Mouse (Mus musculus) mouse embryonic stem cell (cell line): Measurements from ENCODE around the gene Col23a1.

Experiments used
- in situ Hi-C, 2 experiments: fragments of 300-500 bp; cut with MboI; formaldehyde crosslinking; loops; 1 replicate in 1 of 2; 3 replicates in 1 of 2; pipeline ENCODE4 v1.14.3; 2019 to 2020; ENCODE audit warnings: low sequenced_read_pairs in 2 of 2, low pct_unique_long_range_greater_than_20kb in 1 of 2, mixed read lengths in 1 of 2; ENCODE audit not compliant: unreplicated experiment in 1 of 2

The Col23a1 gene

DNA sequence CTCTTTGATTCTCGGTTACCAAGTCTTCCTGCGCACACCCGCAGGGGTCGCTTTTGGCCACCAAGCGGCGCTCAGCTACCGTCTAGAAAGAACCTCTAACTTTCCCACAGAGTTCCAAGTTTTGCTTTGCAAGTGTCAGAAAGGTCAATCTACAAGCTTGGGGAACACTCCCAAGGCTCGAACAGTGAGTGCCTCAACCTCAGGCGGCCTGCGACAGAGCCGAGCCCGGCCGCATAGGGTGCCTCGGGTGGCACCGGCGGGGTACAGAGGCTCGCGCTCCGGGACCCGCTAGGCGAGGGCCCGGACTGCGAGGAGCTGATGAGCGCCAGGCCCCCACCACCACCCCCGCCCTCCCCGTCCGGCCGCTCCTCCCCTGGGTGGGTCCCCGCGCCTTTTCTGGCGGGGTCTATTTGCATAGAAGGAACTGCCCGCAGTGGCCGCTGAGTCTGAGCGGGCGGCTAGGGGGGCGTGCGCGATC, at the start of gene Col23a1:
Gene Col23a1 (plus strand): TSS at position 357 of the 478 bp plus-strand sequence.
- in situ Hi-C loops, result loop anchor here (5.0 kb wide), 2 partner anchors 243 to 248 kb away; no protein-coding TSS in a partner anchor

DNA sequence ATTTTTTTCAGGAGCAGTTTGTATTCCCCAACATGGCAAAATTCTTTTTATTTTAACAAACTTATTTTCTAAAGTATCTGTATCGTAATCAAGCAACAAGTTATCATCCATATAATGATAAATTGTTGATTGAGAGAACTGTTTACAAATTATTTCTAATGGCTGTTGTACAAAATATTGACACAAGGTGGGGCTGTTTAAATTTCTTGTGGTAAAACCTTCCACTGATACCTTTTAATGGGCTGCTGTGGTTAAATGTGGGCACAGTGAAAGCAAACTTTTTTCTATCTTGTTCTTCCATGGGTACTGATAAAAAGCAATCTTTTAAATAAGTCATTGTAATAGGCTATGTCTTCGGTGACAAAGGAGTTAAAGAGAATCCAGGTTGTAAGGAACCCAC, 46.8 kb upstream of the Col23a1 start:
- in situ Hi-C loops, result no loop called here

DNA sequence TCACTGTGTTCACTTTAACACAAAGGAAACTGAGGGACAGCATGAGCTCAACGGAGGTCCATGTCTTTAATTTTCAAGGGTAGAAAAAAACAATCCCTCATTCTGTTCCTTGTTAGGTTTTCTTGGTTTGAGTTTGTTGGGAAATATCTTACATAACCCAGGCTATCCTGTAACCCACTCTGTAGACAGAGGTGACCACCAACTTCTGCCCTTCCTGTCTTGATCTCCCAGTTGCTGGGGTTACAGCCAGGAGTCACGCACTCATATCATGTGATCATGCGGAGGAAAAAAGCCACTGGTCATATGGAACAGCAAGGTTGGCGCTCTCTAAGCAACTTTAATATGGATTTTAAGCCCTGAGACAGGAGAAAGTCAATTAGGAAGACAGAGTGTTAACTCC, 32.7 kb upstream of the Col23a1 start:
- in situ Hi-C loops, result loop anchor here in 1 of 2 experiments (25.0 kb wide), 1 partner anchor 320 kb away; the partner anchor contains the start of genes 4933414I15Rik and Zfp354b

DNA sequence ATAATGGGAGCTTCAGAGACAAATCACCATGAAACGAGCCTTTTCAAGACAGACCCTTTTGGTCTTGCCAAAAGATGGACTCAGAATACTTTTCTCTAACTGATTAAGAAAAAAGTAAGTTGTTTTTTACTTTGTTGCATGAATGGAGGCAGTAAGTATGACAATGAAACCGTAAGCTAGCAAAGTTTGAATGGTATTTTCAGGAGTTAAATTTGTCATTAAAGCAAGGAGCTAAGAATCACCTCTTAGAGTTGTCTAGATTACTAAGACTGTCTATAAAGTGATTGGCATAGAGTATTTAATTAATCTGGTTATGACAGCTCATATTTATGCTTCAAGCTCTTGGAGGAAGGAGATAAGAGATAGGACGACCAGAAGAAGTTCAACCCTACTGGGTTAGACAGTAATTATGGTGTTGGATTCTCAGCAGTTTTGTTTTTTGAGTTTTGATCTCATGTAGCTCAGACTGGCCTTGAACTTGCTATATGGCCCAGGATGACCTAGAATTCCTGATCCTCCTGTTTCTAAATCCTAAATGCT, 28.0 kb upstream of the Col23a1 start, which contains the start of gene Clk4:
Gene Clk4 (plus strand): TSS at position 51 of the 540 bp plus-strand sequence.
- in situ Hi-C loops, result loop anchor here in 1 of 2 experiments (25.0 kb wide), 1 partner anchor 324 kb away; the partner anchor contains the start of genes 4933414I15Rik and Zfp354b

DNA sequence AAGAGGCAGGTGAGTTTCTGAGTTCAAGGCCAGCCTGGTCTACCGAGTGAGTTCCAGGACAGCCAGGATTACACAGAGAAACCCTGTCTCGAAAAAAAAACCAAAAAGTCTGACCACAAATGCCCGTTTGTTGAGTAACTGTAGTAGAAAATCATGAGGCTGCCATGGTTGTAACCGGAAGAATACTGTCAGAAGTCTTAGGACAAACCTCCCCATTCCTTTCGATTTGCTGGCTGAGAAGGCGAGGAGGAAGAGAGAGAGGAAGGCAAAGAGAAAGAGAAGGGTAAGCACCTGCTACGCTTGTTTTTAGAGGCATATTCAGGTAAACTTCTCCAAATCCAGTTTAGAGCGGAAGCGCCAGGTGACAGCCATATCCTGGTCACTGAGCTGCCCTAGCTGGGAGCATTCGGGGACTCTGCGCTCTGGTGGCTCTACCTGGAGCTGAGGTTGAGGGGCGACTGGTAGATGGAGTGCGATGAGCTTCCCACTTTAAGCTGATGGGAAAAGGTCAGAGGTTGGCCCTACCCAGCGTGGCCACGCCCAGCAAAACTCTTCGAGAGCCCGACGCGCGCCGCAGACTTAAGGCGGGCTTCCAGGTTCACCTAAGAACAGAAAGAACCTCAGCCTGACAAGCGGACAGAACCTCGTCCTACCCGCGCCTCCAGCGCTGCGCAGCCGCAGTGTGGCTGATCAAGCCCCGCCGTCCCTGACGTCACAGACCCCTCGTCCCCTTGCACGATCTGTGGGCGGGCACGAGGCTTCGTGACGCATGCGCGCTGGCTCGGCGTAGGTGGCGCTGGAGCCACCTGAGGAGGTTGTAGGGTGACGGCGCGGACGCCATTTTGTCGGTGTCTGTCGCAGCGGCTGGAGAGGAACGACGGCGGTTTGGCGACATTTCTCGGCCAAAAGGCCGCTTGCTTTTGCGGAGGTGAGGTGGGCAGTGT, 27.1 kb upstream of the Col23a1 start, which contains the start of gene BC049762:
Gene BC049762 (minus strand): TSS at position 705 of the 944 bp plus-strand sequence.
- in situ Hi-C loops, result loop anchor here in 1 of 2 experiments (25.0 kb wide), 1 partner anchor 325 kb away; the partner anchor contains the start of genes 4933414I15Rik and Zfp354b

DNA sequence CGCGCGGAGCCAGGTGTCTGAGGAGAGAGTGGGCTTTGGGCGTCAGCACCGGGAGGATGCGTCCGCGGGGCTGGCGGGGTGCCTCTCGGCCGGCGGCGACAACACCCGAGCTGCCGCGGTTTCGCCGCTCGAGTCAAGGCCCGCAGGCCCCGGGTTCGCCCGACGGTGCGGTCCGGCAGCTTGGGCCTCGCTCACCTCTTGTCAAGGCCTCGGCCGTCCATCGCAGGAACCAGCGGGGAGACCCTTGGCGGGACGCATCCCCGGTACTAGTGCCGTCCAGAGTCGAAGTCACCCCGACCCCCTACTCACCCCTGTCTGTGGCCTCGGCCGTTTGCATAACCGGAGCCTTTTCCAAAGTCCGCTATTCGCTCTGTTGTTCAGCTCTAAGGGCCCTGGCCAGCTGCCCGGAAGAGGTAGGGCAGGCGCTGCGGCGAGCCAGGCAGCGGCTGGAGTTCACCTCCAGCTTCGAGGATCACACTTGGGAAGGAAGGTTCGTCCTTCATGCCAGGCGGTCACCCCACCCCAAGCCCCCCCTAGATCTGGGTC, 26.4 kb upstream of the Col23a1 start:
- in situ Hi-C loops, result loop anchor here in 1 of 2 experiments (25.0 kb wide), 1 partner anchor 326 kb away; the partner anchor contains the start of genes 4933414I15Rik and Zfp354b

DNA sequence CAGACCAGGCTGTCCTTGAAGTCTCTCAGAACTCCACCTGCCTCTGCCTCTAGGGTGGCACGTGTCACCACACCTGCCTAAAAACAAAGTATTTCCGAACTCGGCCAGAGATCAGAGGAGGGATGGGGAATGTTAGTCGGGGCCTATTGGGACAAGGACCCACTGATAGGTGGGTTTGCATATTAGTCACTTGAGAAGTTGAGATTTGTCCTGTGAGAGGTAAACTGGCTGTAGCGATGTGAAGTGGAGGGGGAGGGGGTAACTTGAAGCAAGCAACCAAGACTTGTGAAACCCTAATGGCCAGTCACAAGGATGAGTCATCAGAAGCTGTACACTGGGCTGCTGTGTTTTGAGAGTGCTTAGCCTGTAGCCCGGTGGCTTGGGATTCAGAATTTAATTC, 25.4 kb upstream of the Col23a1 start:
- in situ Hi-C loops, result loop anchor here in 1 of 2 experiments (25.0 kb wide), 1 partner anchor 327 kb away; the partner anchor contains the start of genes 4933414I15Rik and Zfp354b

DNA sequence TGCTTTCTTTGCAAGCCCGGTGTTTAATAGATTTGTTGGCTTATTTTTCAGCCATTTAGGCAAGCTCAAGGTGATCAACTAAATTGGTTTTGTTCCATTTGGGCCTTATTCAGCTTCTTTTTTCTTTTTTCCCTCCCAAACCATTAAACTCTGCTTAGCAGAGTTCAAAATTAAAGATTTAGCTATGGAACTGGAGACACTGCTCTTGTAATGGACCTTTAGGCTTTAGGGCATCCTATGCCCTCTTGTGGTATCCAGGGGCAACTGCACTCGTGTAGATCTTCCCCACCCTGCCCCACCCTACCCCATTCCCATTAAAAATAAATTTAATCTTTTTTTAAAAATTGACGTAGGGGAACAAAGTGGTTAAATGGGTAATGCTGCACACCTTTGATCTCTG, 24.4 kb upstream of the Col23a1 start:
- in situ Hi-C loops, result loop anchor here in 1 of 2 experiments (25.0 kb wide), 1 partner anchor 328 kb away; the partner anchor contains the start of genes 4933414I15Rik and Zfp354b

DNA sequence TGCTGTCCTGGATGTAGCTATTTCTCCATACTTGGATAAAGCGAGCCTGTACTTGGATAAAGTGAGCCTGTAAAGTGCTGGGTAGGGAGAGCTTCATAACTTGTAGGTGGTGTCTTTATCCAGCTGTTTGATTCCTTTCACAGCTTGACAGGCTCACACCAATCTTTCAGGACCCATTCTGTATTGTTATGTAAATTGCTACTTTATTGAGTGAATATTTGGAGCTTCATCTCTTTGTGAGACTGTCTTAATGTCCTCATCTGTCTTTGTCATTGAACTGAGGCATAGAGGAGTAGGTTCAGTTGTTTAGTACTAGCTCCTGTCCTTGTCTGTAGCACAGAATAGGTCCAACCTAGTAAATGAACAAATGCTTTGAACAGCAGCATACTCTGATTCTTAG, 15.3 kb upstream of the Col23a1 start:
- in situ Hi-C loops, result loop anchor here in 1 of 2 experiments (25.0 kb wide), 1 partner anchor 337 kb away; the partner anchor contains the start of genes 4933414I15Rik and Zfp354b

DNA sequence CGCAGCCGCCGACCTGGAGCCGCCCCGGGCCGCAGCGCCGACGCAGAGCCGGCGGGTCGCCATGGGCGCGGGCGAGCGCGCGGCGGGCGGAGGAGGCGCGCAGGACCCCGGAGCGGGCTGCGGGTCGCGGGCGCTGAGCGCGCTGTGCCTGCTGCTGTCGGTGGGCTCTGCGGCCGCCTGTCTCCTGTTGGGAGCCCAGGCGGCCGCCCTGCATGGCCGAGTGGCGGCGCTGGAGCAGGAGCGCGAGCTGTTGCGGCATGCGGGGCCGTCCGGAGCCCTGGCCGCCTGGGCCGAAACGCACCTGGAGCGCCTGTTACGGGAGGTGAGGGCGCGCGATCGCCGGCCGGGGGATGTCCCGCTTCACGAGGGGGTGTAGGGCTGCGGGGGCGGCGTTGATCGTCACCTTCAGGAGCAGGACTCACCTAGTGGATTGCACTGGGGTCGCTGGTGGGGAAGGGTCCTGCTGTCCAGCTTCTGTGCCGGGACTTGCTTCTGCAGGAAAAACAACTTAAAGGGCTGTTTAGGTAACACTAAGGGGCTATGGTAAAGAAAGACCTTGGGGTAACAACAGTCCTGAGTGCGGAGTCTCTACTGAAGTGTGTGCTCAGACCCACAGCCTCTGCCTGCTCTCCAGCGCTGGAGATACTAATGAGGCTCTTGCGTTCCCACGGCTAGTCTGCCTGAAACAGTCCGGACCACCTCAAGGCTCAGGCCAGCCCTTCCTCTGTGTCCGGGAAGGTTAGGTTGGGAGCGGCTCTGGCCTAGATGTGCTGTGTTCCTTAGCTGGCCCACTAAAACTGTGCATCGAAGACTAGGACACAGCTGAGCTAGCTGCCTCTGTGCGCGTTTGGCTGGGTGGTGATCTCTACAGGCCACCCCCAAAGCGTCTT, 591 bp downstream of the Col23a1 start:
- in situ Hi-C loops, result loop anchor here (5.0 kb wide), 2 partner anchors 242 to 247 kb away; no protein-coding TSS in a partner anchor

DNA sequence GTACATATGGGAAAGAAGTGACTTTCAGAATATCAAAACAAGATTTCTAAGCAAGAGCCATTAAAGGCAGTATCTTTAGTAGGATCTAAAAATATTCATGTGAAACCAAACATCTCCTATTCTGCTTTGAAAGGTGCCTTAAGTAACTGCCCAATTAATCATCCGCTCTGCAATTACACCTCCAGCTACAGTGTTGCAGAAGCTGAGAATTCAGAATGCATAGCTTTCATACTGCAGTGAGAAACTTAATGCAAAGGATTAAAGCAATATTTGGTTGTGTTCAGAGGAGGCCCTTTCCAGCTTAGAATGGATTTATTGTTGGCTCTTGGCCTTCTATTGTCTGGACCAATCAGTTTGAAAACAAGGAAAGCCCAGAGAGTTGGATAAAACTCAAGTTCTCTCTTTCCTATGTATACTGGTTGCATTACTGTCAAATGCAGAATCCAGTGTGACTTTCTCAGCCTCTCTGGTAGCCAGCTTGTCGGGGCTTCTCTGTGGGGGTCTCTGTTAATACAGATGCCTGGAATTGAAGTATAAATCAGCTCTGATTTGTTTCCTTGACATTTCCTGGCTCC, 4.3 kb downstream of the Col23a1 start:
- in situ Hi-C loops, result loop anchor here (5.0 kb wide), 2 partner anchors 238 to 243 kb away; no protein-coding TSS in a partner anchor

DNA sequence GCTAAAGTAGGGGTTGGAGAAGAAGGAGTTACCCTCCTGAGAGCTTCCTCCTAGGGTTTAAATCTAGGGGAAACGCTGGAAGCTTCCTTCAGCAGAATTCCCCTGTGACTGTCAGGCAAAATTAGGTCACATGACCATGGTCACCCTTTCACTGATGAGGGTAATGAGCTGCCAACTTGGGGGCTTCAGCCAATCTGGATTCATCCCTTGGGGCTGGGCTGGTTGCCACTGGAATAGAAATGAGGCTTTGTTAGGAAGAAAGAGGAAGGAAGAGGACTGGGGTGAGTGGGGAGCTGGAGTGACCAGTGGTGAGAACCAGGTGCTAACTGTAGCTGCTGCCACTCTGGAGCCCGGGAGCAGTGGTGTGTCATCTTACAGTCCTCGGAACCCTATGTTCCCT, 6.0 kb downstream of the Col23a1 start:
- in situ Hi-C loops, result no loop called here

DNA sequence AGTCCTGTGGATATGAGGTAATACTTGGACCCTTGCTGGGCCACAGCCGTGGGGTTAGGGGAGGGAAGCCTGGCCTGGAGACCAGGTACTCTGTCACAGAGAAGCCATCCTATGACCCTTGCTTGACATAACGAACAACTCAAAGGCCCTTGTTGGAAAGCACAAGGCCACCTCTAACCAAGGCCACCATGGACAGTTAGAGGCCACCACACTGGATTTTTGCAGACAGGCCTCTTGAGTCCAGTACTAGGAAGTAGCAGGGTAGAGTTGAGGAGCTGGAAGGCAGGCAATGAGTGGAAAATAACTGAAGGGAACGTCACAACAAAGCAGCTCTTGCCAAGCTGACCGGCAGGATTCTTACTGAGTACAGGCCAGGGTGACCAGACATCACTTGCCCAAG, 9.0 kb downstream of the Col23a1 start:
- in situ Hi-C loops, result no loop called here

DNA sequence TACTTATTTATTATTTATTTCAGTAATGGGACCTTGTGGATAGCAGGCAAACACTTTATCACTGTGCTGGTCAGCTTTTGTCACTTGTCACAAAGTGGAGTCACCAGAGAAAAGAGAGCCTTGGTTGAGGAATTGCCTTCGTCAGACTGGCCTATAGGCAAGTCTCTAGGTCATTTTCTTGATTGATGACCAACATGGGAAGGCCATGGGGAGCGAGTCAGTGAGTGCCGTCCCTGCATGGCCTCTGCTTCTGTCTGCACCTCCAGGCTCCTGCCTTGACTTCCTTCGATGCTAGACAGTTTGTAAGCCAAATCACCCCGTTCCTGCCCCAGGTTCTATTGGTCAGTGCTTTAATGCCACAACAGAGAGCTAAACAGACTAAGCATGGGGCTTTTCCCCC, 12.7 kb downstream of the Col23a1 start:
- in situ Hi-C loops, result no loop called here

DNA sequence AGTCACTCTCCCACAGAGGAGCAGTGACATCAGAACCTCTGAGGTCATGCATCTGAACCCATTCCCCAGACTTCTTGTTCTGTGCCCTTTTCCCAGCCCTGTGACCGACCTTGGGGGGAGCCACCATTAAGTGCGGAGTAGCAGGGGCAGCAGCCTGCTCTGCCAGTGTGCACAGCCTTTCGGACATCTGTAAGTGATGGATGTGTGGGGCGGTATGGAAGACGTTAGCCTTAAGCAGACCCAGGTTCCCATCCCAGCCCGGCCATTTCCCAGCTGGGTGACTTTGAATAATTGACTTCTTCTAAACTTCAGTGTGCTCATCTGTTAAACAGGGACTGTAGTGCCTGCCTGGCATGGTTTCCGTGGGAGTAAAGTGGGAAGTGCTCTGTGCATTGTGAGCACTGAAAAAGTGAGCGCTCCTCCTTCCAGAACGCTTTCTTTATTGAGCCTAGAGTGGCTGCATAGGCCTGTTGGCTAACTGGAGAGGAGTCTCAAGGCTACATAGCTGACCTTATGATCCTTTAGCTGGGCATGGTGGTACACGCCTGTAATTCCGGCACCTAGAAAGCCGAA, 14.3 kb downstream of the Col23a1 start:
- in situ Hi-C loops, result no loop called here

DNA sequence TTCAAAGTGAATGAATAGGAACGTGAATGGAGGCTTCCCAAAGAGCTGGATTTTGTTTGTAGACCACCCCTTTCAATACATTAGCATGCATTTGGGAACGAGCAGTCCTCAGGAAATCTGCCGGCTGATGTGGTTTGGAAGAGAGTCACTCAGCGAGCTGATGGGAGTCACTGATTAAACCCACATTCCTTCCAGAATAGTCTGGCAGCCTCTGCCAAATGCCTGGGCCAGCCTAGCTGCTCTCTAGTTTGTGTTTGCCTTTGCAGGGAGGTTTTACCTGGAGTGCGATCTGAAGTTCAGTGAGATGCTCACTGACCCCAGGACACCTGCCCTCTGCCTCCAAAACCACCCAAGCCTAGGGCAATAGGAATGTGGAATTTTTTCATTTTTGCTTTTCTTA, 18.6 kb downstream of the Col23a1 start:
- in situ Hi-C loops, result no loop called here

DNA sequence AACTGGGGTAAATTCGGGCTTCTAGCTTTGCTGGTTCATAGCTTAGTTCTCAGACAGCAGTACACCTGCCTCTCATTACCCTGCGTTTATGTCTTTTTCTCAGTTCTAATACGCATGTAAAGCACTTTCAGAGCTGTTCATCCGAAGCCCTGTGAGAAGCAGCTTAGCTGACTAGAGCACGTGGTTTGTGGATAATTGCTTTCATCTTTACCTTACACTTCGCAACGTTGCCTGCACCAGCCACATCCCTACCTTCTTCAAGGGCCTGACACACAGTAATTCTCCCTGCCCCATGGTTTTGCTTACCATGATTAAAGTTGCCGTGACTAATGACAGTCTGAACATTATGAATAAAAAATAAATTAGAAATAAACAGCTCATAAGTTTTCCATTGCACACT, 22.1 kb downstream of the Col23a1 start:
- in situ Hi-C loops, result no loop called here
